Mouse (Mus musculus): ENCODE measurements around the gene Palmd. TPM values are rescaled to one million over a fixed set of nuclear protein-coding genes. Genes with fewer than 3 reads are reported as not detected.
A peak's percentile ranks its signal among the peaks of the same experiment; 100 is the strongest.

Palmd gene
- 7.1 and 9.0 TPM in 2 replicates for polyA plus RNA-seq (2016; fragmentation: Nextera tagmentation; extraction: Ambion mirVana)

DNA sequence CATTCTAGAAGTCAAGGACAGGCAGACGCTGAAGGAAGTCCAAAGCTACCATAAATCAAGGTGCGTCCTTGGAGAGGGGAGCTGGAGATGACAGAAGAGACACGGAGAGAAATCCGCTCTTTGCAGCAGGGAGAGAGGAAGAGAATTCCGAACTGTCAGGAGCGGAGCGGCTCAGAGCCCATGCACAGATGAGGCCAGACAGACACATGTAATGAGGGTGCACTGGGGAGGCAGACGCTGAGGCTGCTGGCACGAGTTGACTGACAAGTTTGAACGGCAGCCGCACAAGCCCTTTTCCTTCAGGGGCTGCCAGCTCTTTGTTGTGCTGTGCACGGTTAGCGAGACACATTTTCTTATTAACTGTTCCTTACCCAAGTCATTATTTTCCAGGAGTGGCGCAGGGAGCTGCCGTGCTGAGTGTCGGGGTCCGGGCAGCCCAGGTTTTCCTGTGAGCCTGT lies at the start of gene Palmd:
Palmd (minus strand) TSS at position 448 of the 458 bp plus-strand sequence.
- Histone ChIP-seq H3K9me3 (no peaks in the 10 kb centered on the region), H3K27ac (no peak within 1 kb of the TSS), H3K36me3 (no peaks in the 10 kb centered on the region), H3K4me3 (peak within 1 kb of the TSS; percentile 30), H3K4me1 (peaks cover 6% of the 10 kb centered on the region; the same call in 1 of the 2 replicates), H3K27me3 (replicated peaks) (no peaks in the 10 kb centered on the region), H3K9ac (peak within 1 kb of the TSS; percentile 48), H3K4me2 (replicated peaks) (peak within 1 kb of the TSS; percentile 63)
- 11% methylated on average over 17 of the region's 17 CpGs for WGBS
- peak; percentile 70 for ATAC-seq (ENCODE audit: low FRiP score, low read depth)

DNA sequence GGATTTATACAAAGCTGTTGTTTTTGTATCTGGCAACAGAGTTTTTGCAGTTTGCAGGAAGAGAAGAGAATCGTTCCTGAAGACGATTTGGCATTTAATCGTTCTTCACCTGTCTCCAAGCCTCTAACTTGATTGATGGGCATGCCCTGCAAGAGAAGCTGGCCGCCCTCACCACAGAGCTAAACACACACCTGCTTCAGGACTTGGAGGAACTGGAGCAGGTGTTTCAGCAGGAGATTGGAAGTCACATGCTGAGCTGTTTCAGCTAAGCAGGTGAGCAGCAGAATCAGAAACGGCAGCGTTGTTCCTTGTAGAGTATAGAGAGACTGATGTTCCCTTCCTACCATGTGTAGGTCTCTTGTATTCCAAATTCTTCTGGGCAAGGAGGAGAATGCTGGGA lies 41.4 kb upstream of the Palmd start:
- Histone ChIP-seq H3K4me3 (no peak overlapping the region), H3K9me3 (no peaks in the 10 kb centered on the region), H3K27ac (no peak overlapping the region), H3K4me2 (replicated peaks) (no peak overlapping the region), H3K27me3 (replicated peaks) (no peaks in the 10 kb centered on the region), H3K36me3 (no peaks in the 10 kb centered on the region), H3K9ac (no peak overlapping the region), H3K4me1 (no peaks in the 10 kb centered on the region)
- ATAC-seq (ENCODE audit: low FRiP score, low read depth) = no peak
- 79% methylated on average over 6 of the region's 6 CpGs for WGBS

DNA sequence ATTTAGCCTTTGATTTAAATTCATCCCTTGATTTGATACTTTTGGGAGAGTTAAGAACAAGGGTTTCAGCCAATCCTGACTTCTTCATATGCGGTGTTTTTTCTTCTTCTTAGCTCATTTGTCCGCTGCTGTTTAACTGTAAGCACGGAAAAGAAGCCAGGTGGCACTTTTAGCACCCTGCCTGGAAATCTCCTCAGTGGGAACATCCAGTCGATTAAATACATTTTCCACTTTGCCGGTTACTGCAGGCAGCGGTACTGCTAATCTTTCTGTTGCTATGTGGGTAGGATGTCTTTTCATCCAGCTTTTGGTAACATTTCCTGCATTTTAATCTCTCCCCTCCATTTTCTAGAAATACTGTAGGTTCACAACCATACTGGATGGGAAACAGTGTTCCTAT lies 38.6 kb upstream of the Palmd start:
- no peaks in the 10 kb centered on the region for H3K27me3 ChIP-seq (replicated peaks)
- no peak overlapping the region for H3K4me2 ChIP-seq (replicated peaks)
- H3K9me3 ChIP-seq = no peaks in the 10 kb centered on the region
- no peak overlapping the region for H3K9ac ChIP-seq
- no peak overlapping the region for H3K27ac ChIP-seq
- H3K4me1 ChIP-seq = no peaks in the 10 kb centered on the region
- H3K4me3 ChIP-seq = no peak overlapping the region
- 87% methylated on average over 6 of the region's 6 CpGs for WGBS
- ATAC-seq (ENCODE audit: low FRiP score, low read depth) = no peak
- no peaks in the 10 kb centered on the region for H3K36me3 ChIP-seq

DNA sequence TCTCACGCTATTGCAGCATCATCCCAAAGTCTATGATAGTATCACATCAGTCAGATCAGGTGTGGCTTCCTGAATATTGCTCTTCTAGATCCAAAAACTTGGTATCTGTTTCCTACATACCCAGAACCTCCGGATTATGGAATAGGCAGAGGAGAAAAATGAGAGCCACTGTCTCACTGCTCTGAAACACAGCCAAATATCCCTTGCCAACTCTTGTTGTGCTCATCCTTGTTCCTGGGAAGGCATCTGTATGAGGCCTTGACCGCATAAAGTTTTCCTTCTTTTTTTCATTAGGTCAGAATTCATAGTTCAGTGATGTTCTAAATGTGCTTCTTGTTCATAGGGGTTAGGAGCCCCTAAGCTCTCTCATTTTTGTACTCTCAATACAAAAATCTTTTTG lies 37.8 kb upstream of the Palmd start:
- Histone ChIP-seq H3K4me1 (peaks cover 6% of the 10 kb centered on the region), H3K36me3 (no peaks in the 10 kb centered on the region), H3K27me3 (replicated peaks) (no peaks in the 10 kb centered on the region), H3K27ac (no peak overlapping the region), H3K4me3 (no peak overlapping the region), H3K4me2 (replicated peaks) (no peak overlapping the region), H3K9ac (no peak overlapping the region), H3K9me3 (no peaks in the 10 kb centered on the region)
- no peak for ATAC-seq (ENCODE audit: low FRiP score, low read depth)
- 92% methylated on average over 3 of the region's 3 CpGs for WGBS

- WGBS = 73% methylated on average over 6 of the region's 6 CpGs
- no peak for ATAC-seq (ENCODE audit: low FRiP score, low read depth)
Measured at GRCm38 (mm10) chr3:117003379-117003778, 34.6 kb upstream of the Palmd start.

DNA sequence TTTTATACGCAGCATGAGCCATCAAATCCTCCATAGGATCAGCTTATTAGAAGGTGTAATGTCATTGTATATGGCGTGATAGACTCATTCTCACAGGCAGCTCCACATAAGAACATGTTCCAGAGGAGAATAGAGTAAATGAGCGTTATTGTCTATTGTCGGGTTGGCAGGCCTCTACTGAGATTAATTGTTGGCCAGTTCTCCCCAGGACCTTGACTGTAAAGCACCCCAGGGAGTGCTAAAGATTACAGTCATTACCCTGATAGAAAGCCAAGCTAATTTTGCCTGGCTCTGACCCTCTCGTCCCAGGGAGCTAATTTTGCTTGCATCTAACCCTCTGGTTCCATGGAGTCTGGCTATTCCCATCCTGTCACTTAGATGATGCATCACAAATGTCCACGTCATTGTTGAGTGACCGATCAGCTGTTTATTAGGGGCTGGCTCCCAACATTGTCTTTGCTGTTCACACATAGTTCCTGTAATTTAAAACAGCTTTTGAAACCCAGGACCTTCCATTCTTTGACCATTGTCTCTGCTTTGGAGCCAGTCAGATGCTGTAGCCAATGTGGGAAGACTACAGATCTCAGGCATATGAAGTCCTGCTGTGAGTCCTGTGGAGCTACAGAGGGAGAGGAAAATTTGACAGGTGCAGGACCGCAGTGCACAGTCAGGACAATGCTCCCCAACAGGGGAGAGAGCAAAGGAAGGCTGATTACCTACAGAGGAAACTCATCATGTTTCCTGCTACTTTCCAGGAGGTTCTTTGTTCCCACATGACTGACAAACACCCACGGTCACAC lies 33.1 kb upstream of the Palmd start:
- H3K9me3 ChIP-seq = no peaks in the 10 kb centered on the region
- H3K36me3 ChIP-seq = no peaks in the 10 kb centered on the region
- H3K4me3 ChIP-seq = no peak overlapping the region
- WGBS = 19% methylated on average over 9 of the region's 9 CpGs
- no peaks in the 10 kb centered on the region for H3K27me3 ChIP-seq (replicated peaks)
- no peak overlapping the region for H3K4me2 ChIP-seq (replicated peaks)
- no peak overlapping the region for H3K9ac ChIP-seq
- H3K4me1 ChIP-seq = peaks cover 6% of the 10 kb centered on the region
- H3K27ac ChIP-seq = no peak overlapping the region
- peak; percentile 76 for ATAC-seq (ENCODE audit: low FRiP score, low read depth)

More at GRCm38 (mm10) chr3:117003379-117003778, 34.6 kb upstream of the Palmd start:
- Histone ChIP-seq H3K27ac (no peak overlapping the region), H3K27me3 (replicated peaks) (no peaks in the 10 kb centered on the region), H3K9ac (no peak overlapping the region), H3K36me3 (no peaks in the 10 kb centered on the region), H3K4me1 (peaks cover 6% of the 10 kb centered on the region), H3K4me3 (no peak overlapping the region), H3K9me3 (no peaks in the 10 kb centered on the region), H3K4me2 (replicated peaks) (no peak overlapping the region)

DNA sequence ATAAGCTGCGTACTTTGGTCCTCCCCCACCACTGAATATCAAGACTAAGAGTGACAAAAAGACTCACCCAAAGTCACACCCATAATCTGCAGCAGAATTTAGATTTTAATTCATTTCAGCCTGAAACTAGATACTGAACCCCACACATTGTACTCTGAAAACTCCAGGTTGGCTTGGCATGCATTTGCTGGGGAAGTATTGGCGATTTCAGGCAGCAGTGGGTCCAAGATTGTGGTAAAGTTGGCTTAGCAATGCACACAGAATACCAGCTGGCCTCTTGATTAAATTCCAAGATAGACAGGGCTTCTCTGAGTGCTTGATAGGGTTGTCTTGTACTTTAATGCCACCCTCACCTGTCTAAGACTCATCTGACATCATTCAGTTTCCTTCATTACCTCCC lies 24.2 kb upstream of the Palmd start:
- no peaks in the 10 kb centered on the region for H3K36me3 ChIP-seq
- no peak overlapping the region for H3K9ac ChIP-seq
- no peaks in the 10 kb centered on the region for H3K9me3 ChIP-seq
- no peaks in the 10 kb centered on the region for H3K4me1 ChIP-seq
- H3K27ac ChIP-seq = no peak overlapping the region
- no peak overlapping the region for H3K4me3 ChIP-seq
- no peaks in the 10 kb centered on the region for H3K27me3 ChIP-seq (replicated peaks)
- 80% methylated on average over 2 of the region's 2 CpGs for WGBS
- ATAC-seq (ENCODE audit: low FRiP score, low read depth) = no peak
- no peak overlapping the region for H3K4me2 ChIP-seq (replicated peaks)

DNA sequence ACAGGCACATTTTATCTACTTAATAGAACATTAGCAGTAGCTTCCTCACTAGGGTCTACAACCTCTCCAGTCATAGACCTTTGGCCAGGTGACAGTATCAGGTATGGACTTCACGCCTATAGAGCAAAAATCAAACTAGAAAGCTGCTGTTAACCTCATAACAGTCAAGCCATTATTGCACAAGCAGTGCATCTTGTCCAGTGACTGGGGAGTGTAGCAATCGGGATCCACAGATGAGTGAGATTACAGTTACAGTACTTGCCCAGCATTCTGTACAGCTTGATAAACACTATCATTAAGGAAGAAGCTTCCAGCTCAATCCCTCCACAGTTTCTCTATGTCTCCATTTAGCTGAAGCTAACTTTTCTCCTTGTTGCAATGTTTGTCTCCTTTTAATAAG lies 22.4 kb upstream of the Palmd start:
- Histone ChIP-seq H3K4me1 (no peaks in the 10 kb centered on the region), H3K27ac (no peak overlapping the region), H3K36me3 (no peaks in the 10 kb centered on the region), H3K4me2 (replicated peaks) (no peak overlapping the region), H3K9me3 (no peaks in the 10 kb centered on the region), H3K4me3 (no peak overlapping the region), H3K27me3 (replicated peaks) (no peaks in the 10 kb centered on the region), H3K9ac (no peak overlapping the region)
- 87% methylated on average over 2 of the region's 2 CpGs for WGBS
- ATAC-seq (ENCODE audit: low FRiP score, low read depth) = no peak

DNA sequence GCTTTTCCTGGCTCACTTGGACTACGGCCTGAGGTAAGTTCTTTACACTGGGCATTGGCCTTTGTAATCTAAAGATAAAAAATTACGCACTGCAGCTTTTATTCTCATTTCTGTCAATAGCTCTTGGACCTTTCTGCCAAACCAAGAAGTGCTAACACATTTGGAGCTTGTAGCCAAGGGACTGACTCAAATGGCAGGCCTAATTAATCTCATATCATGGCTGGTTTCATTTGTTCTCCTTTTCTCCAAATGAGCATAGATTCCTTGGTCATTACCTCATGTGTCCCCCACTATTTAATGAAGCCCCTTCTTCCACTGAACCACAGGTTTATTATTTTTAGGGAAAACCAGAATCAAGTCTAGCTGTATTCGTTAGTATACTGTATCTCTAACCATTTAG lies 19.4 kb upstream of the Palmd start:
- Histone ChIP-seq H3K4me1 (no peaks in the 10 kb centered on the region), H3K4me2 (replicated peaks) (no peak overlapping the region), H3K27ac (no peak overlapping the region), H3K36me3 (no peaks in the 10 kb centered on the region), H3K27me3 (replicated peaks) (no peaks in the 10 kb centered on the region), H3K9me3 (no peaks in the 10 kb centered on the region), H3K4me3 (no peak overlapping the region), H3K9ac (no peak overlapping the region)
- no peak for ATAC-seq (ENCODE audit: low FRiP score, low read depth)
- WGBS = 88% methylated on average over 3 of the region's 3 CpGs

DNA sequence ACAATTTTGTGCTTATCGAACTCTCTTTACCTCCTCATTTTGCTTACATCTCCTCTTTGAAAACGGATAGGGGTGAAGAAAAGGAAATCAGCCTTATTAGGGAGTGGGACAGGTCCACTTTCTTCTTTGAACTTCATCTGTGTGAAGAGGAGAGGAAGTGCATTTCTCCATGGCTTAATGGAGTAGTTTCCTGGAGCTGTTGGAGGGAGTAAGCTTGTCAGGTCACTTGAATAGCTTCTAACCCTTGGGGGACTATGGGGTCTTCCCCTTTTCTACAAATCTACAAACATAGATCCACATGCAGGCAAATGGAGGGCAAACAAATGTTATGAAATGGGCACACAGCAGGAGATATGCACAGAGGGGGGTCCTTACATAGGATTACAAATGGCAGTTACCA lies 17.7 kb upstream of the Palmd start:
- ATAC-seq (ENCODE audit: low FRiP score, low read depth) = no peak
- WGBS = 73% methylated on average over 2 of the region's 2 CpGs
- Histone ChIP-seq H3K36me3 (no peaks in the 10 kb centered on the region), H3K4me3 (no peak overlapping the region), H3K4me2 (replicated peaks) (no peak overlapping the region), H3K4me1 (no peaks in the 10 kb centered on the region), H3K27me3 (replicated peaks) (no peaks in the 10 kb centered on the region), H3K9me3 (no peaks in the 10 kb centered on the region), H3K27ac (no peak overlapping the region), H3K9ac (no peak overlapping the region)

- ATAC-seq (ENCODE audit: low FRiP score, low read depth) = no peak
- no peak overlapping the region for H3K9ac ChIP-seq
- no peaks in the 10 kb centered on the region for H3K27me3 ChIP-seq (replicated peaks)
- no peak overlapping the region for H3K4me3 ChIP-seq
- H3K27ac ChIP-seq = no peak overlapping the region
- no peaks in the 10 kb centered on the region for H3K36me3 ChIP-seq
- 78% methylated on average over 1 of the region's 1 CpGs for WGBS
- H3K4me1 ChIP-seq = no peaks in the 10 kb centered on the region
- no peak overlapping the region for H3K4me2 ChIP-seq (replicated peaks)
- H3K9me3 ChIP-seq = no peaks in the 10 kb centered on the region
Measured at GRCm38 (mm10) chr3:116985741-116986140, 17.0 kb upstream of the Palmd start.

GRCm38 (mm10) chr3:116985042-116985455 lies 16.3 kb upstream of the Palmd start:
- Histone ChIP-seq H3K27me3 (replicated peaks) (no peaks in the 10 kb centered on the region), H3K9me3 (no peaks in the 10 kb centered on the region), H3K9ac (no peak overlapping the region), H3K4me2 (replicated peaks) (no peak overlapping the region), H3K27ac (no peak overlapping the region), H3K4me3 (no peak overlapping the region), H3K36me3 (no peaks in the 10 kb centered on the region), H3K4me1 (no peaks in the 10 kb centered on the region)
- no peak for ATAC-seq (ENCODE audit: low FRiP score, low read depth)
- 66% methylated on average over 1 of the region's 1 CpGs for WGBS
